Mouse (Mus musculus): ENCODE measurements around the gene Satb1. TPM values are rescaled to one million over a fixed set of nuclear protein-coding genes. Genes with fewer than 3 reads are reported as not detected.

The Satb1 gene
- polyA plus RNA-seq, 1 experiment from 2014 or later, result 43.2 TPM

DNA sequence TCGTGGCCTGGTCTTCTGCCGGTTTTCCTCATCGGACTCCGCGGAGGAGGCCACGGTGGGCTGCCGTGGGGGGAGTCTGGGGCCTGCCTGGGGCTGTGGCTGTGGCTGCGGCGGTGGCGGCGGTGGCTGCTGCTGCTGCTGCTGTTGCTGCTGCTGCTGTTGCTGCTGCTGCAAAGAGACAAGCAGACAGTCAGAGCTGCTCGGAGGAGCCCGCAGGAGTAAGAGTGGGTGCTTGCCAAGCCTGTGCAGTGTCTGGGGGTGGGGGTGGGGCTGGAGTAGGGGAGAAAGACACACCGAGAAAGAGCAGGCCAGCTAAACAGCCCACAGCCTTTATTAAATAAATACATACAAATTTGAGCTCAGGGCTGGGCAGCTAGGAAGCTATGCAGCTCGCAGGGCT is 92.8 kb downstream of the Satb1 start:
- Histone ChIP-seq H3K4me2 (ENCODE audit: low read length) (no peak overlapping the region), H3K4me3 (replicated peaks; ENCODE audit: low read length) (no peak overlapping the region), H3K9me3 (ENCODE audit: control insufficient read depth, low read length) (no peaks in the 10 kb centered on the region), H3K36me3 (ENCODE audit: control insufficient read depth, insufficient read depth) (no peaks in the 10 kb centered on the region; the same call in 1 of the 2 replicates), H3K27ac (ENCODE audit: low read length) (no peak overlapping the region), H3K9ac (replicated peaks; ENCODE audit: low read depth, low read length) (no peak overlapping the region), H3K4me1 (replicated peaks; ENCODE audit: control insufficient read depth, insufficient read depth, low read length) (peaks cover 8% of the 10 kb centered on the region), H3K27me3 (replicated peaks; ENCODE audit: control insufficient read depth, insufficient read depth, low read length) (no peaks in the 10 kb centered on the region)
- peak; percentile 34; the same call in 1 of the 2 replicates for ATAC-seq
- 79% methylated on average over 15 of the region's 15 CpGs for WGBS

DNA sequence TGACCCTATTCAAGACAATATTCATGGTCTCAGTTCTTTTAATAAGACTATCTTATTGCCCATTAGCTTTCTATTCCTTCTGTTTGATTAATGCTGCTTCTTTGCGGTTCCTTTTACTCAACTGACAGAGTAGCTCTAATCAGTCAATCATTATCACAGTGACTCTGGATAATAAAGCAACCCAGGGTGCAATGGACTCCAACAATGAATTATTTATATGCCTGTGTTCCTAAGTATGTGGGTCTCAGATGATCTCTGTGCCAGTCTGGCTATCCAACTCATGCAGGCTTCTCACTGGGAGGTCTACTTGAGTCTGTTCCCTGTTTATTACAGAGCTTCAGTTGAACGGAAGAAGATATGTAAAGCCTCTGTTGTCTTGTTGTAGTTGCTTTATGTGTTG is 108.6 kb downstream of the Satb1 start:
- H3K9ac ChIP-seq (replicated peaks; ENCODE audit: low read depth, low read length), result no peak overlapping the region
- H3K4me1 ChIP-seq (replicated peaks; ENCODE audit: control insufficient read depth, insufficient read depth, low read length), result no peaks in the 10 kb centered on the region
- 29% methylated on average over 2 of the region's 2 CpGs for WGBS
- no peak for ATAC-seq
- no peaks in the 10 kb centered on the region for H3K36me3 ChIP-seq (ENCODE audit: control insufficient read depth, insufficient read depth)
- no peak overlapping the region for H3K4me2 ChIP-seq (ENCODE audit: low read length)
- no peaks in the 10 kb centered on the region for H3K9me3 ChIP-seq (ENCODE audit: control insufficient read depth, low read length)
- no peak overlapping the region for H3K27ac ChIP-seq (ENCODE audit: low read length)
- no peaks in the 10 kb centered on the region for H3K27me3 ChIP-seq (replicated peaks; ENCODE audit: control insufficient read depth, insufficient read depth, low read length)
- no peak overlapping the region for H3K4me3 ChIP-seq (replicated peaks; ENCODE audit: low read length)

DNA sequence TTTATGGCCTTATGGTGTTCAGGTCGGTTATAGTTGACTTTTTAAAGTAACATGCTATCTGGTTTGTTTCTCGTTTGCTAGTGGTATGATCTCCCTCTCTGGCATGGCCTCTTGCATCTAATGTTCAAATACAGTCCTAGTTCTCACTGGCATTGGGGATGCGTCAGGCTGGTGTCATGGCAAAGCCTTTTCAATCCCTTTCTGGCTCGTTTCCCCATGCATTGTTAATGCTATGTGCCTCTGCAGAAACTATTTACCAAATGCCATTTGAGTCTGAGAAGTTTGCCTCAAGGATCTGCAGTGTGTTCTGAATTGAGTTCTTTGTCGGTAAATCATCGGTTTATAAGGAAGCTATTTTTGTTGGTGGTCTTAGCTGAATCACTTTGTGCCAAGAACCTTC is 137.4 kb downstream of the Satb1 start:
- H3K4me2 ChIP-seq (ENCODE audit: low read length), result no peak overlapping the region
- no peak overlapping the region for H3K4me3 ChIP-seq (replicated peaks; ENCODE audit: low read length)
- no peak overlapping the region for H3K9ac ChIP-seq (replicated peaks; ENCODE audit: low read depth, low read length)
- H3K36me3 ChIP-seq (ENCODE audit: control insufficient read depth, insufficient read depth), result no peaks in the 10 kb centered on the region
- H3K27ac ChIP-seq (ENCODE audit: low read length), result no peak overlapping the region
- WGBS, result 40% methylated on average over 6 of the region's 6 CpGs
- no peaks in the 10 kb centered on the region for H3K27me3 ChIP-seq (replicated peaks; ENCODE audit: control insufficient read depth, insufficient read depth, low read length)
- ATAC-seq, result no peak
- no peaks in the 10 kb centered on the region for H3K9me3 ChIP-seq (ENCODE audit: control insufficient read depth, low read length)
- no peaks in the 10 kb centered on the region for H3K4me1 ChIP-seq (replicated peaks; ENCODE audit: control insufficient read depth, insufficient read depth, low read length)

DNA sequence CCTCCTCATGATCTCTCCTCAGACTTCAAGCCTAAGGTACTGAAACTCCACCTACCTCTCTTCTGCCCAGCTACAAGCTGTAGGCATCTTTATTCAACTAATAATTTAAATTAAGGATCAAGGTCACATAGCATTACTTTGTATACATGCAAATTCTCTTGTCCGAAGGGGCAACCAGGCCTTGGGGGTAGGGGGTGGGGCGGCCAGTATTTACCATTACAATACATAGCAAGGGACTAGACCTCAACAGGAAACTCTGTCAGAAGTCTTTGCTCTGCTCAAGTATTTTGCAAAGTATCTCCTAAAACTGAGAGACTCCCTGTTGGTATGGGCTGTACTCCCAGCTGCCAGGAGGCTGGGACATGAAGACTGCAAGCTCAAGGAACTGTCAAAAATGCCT is 137.8 kb downstream of the Satb1 start:
- Histone ChIP-seq H3K27ac (ENCODE audit: low read length) (no peak overlapping the region), H3K9me3 (ENCODE audit: control insufficient read depth, low read length) (no peaks in the 10 kb centered on the region), H3K27me3 (replicated peaks; ENCODE audit: control insufficient read depth, insufficient read depth, low read length) (no peaks in the 10 kb centered on the region), H3K4me1 (replicated peaks; ENCODE audit: control insufficient read depth, insufficient read depth, low read length) (no peaks in the 10 kb centered on the region), H3K9ac (replicated peaks; ENCODE audit: low read depth, low read length) (no peak overlapping the region), H3K36me3 (ENCODE audit: control insufficient read depth, insufficient read depth) (no peaks in the 10 kb centered on the region), H3K4me2 (ENCODE audit: low read length) (no peak overlapping the region), H3K4me3 (replicated peaks; ENCODE audit: low read length) (no peak overlapping the region)
- no peak for ATAC-seq
- WGBS, result 59% methylated on average over 2 of the region's 2 CpGs

DNA sequence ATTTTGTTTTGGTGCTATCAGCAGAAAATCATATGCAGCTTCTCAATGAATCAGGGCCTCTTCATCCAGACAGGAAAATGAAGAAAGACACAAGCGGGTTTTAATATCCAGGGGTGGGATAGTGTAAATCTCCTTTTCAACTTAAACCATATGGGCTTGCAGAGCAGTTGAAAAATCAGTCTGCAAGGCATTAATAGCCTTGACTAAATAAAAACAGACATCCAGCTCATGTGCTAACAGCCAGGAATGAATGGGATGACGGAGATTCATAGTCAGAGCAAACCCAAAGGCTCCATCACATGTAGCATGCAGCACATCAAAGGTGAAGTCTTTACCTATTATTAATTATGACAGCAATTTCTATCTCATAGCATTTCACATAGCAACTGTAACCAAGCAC is 142.6 kb downstream of the Satb1 start:
- Histone ChIP-seq H3K27me3 (replicated peaks; ENCODE audit: control insufficient read depth, insufficient read depth, low read length) (no peaks in the 10 kb centered on the region), H3K36me3 (ENCODE audit: control insufficient read depth, insufficient read depth) (no peaks in the 10 kb centered on the region), H3K4me3 (replicated peaks; ENCODE audit: low read length) (no peak overlapping the region), H3K4me2 (ENCODE audit: low read length) (no peak overlapping the region), H3K9me3 (ENCODE audit: control insufficient read depth, low read length) (no peaks in the 10 kb centered on the region), H3K27ac (ENCODE audit: low read length) (no peak overlapping the region), H3K4me1 (replicated peaks; ENCODE audit: control insufficient read depth, insufficient read depth, low read length) (no peaks in the 10 kb centered on the region), H3K9ac (replicated peaks; ENCODE audit: low read depth, low read length) (no peak overlapping the region)
- WGBS, result 87% methylated on average over 2 of the region's 2 CpGs
- no peak for ATAC-seq

DNA sequence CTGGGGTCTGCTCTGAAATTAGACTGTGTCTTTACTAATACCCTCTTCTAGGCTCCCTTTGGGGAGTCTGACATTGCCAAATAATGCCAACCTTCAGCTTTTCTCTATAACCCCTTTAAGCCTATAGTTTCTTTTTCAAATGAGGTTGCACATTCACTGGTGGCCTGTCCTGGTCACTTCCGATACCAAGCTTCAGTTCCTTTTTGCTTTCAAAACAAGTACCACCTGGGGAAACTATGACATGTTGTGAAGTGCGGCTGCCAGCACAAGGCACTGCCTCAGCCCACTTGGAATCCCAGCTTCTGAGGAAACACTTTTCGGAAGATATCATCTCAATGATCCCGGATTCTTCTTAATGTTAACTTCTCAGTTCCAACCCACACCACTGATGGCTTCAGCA is 145.9 kb downstream of the Satb1 start:
- no peaks in the 10 kb centered on the region for H3K27me3 ChIP-seq (replicated peaks; ENCODE audit: control insufficient read depth, insufficient read depth, low read length)
- 93% methylated on average over 4 of the region's 4 CpGs for WGBS
- H3K9ac ChIP-seq (replicated peaks; ENCODE audit: low read depth, low read length), result no peak overlapping the region
- no peaks in the 10 kb centered on the region for H3K4me1 ChIP-seq (replicated peaks; ENCODE audit: control insufficient read depth, insufficient read depth, low read length)
- no peaks in the 10 kb centered on the region for H3K9me3 ChIP-seq (ENCODE audit: control insufficient read depth, low read length)
- H3K27ac ChIP-seq (ENCODE audit: low read length), result no peak overlapping the region
- H3K36me3 ChIP-seq (ENCODE audit: control insufficient read depth, insufficient read depth), result no peaks in the 10 kb centered on the region
- ATAC-seq, result no peak
- H3K4me2 ChIP-seq (ENCODE audit: low read length), result no peak overlapping the region
- no peak overlapping the region for H3K4me3 ChIP-seq (replicated peaks; ENCODE audit: low read length)
